Mouse (Mus musculus) left cerebral cortex, adult 2 months (tissue): ENCODE measurements around the gene Islr2. TPM values are rescaled to one million over a fixed set of nuclear protein-coding genes. Genes with fewer than 3 reads are reported as not detected.

Experiments used
- DNase-seq, 2 experiments: peaks; one replicate each; pipeline ENCODE4 v3.0.0; 2021 to 2022; ENCODE audit warnings: low spot score in 2 of 2, mixed read lengths in 1 of 2; ENCODE audit errors: extremely low spot score in 1 of 2
- H3K27ac ChIP-seq: fragments of 200-600 bp; 2 replicates; pipeline ENCODE4 v1.8.1; 2022
- H3K4me3 ChIP-seq: fragments of 200-600 bp; 2 replicates; pipeline ENCODE4 v1.8.1; 2022
- CTCF ChIP-seq: fragments of 200-600 bp; IDR thresholded peaks from 2 replicates; pipeline ENCODE4 v1.8.1; 2022; ENCODE audit warnings: antibody characterized with exemption, mild to moderate bottlenecking, moderate library complexity
- intact Hi-C: fragments of 180-260 bp; cut with DNase I; formaldehyde crosslinking; loops from one replicate; pipeline ENCODE4 v1.15.1; 2025
- total RNA-seq, 2 experiments: library from RNA; stranded (reverse); gene quantifications; 2 replicates each; pipeline ENCODE4 v1.2.3; 2021

Gene Islr2
- total RNA-seq, 2 experiments from 2014 or later = 72.1 to 74.0 TPM

- H3K4me3 ChIP-seq = no peak overlapping the region
- intact Hi-C loops = no loop called here
- H3K27ac ChIP-seq = no peak overlapping the region
- TF ChIP-seq CTCF = no peak
- no peak for DNase-seq
These were observed 10.5 kb upstream of the Islr2 start for GRCm38 (mm10) chr9:58214519-58215180.

GRCm38 (mm10) chr9:58213865-58214264, 9.7 kb upstream of the Islr2 start:
- Histone ChIP-seq H3K4me3 (no peak overlapping the region), H3K27ac (no peak overlapping the region)
- TF ChIP-seq CTCF = no peak
- DNase-seq = no peak
- intact Hi-C loops = no loop called here

- no peak for DNase-seq
- intact Hi-C loops = no loop called here
- H3K27ac ChIP-seq = no peak overlapping the region
- no peak overlapping the region for H3K4me3 ChIP-seq
- no peak for TF ChIP-seq CTCF
These were observed 9.3 kb upstream of the Islr2 start for GRCm38 (mm10) chr9:58213377-58213776.

GRCm38 (mm10) chr9:58210304-58210627, 6.1 kb upstream of the Islr2 start:
- no peak for TF ChIP-seq CTCF
- no peak overlapping the region for H3K27ac ChIP-seq
- no peak for DNase-seq
- intact Hi-C loops = no loop called here
- no peak overlapping the region for H3K4me3 ChIP-seq

GRCm38 (mm10) chr9:58209462-58210303, 5.6 kb upstream of the Islr2 start:
- no peak for DNase-seq
- intact Hi-C loops = loop anchor here (10.0 kb wide), 1 partner anchor 275 kb away; no protein-coding TSS in a partner anchor
- no peak for TF ChIP-seq CTCF
- Histone ChIP-seq H3K4me3 (no peak overlapping the region), H3K27ac (no peak overlapping the region)

GRCm38 (mm10) chr9:58206013-58206412, 1.9 kb upstream of the Islr2 start:
- no peak overlapping the region for H3K4me3 ChIP-seq
- no peak overlapping the region for H3K27ac ChIP-seq
- TF ChIP-seq CTCF = no peak
- no peak for DNase-seq
- intact Hi-C loops = loop anchor here (10.0 kb wide), 1 partner anchor 271 kb away; no protein-coding TSS in a partner anchor

GRCm38 (mm10) chr9:58204448-58205000, 405 bp upstream of the Islr2 start:
- Histone ChIP-seq H3K27ac (peak overlapping the region; percentile 44; the same call in 1 of the 2 replicates), H3K4me3 (peak overlapping the region; percentile 40; the same call in 1 of the 2 replicates)
- peak; percentile 92 for TF ChIP-seq CTCF
- DNase-seq = peak; percentile 84 to 92
- intact Hi-C loops = loop anchor here (1.0 to 10.0 kb wide), 3 partner anchors 151 to 270 kb away; no protein-coding TSS in a partner anchor

GRCm38 (mm10) chr9:58202676-58203453, 1.3 kb downstream of the Islr2 start:
- intact Hi-C loops = loop anchor here (1.0 to 10.0 kb wide), 3 partner anchors 28 to 268 kb away; no protein-coding TSS in a partner anchor
- H3K4me3 ChIP-seq = peak overlapping the region; percentile 44
- no peak for TF ChIP-seq CTCF
- H3K27ac ChIP-seq = peak overlapping the region; percentile 88
- DNase-seq = peak in 1 of 2 experiments; percentile 54

- H3K27ac ChIP-seq = peak overlapping the region; percentile 88
- peak overlapping the region; percentile 44 for H3K4me3 ChIP-seq
- TF ChIP-seq CTCF = no peak
- intact Hi-C loops = loop anchor here (1.0 to 10.0 kb wide), 4 partner anchors 27 to 267 kb away; no protein-coding TSS in a partner anchor
- peak in 1 of 2 experiments; percentile 40 for DNase-seq
These were observed 2.1 kb downstream of the Islr2 start for GRCm38 (mm10) chr9:58201861-58202549.

GRCm38 (mm10) chr9:58201091-58201842, 2.9 kb downstream of the Islr2 start:
- peak in 1 of 2 experiments; percentile 60 for DNase-seq
- Histone ChIP-seq H3K4me3 (peak overlapping the region; percentile 44), H3K27ac (peak overlapping the region; percentile 83)
- intact Hi-C loops = loop anchor here (2.0 to 10.0 kb wide), 2 partner anchors 90 to 266 kb away; no protein-coding TSS in a partner anchor
- no peak for TF ChIP-seq CTCF
